Mouse (Mus musculus): ENCODE measurements around the gene Card6. TPM values are rescaled to one million over a fixed set of nuclear protein-coding genes. Genes with fewer than 3 reads are reported as not detected.
"Not testable (repeated sequence)": the region's sequence is repeated elsewhere in the genome, so short reads cannot be mapped to it uniquely, and the experiment has no call there.

Gene Card6
- polyA plus RNA-seq, 1 experiment from 2014 or later, result 0.85 TPM

DNA sequence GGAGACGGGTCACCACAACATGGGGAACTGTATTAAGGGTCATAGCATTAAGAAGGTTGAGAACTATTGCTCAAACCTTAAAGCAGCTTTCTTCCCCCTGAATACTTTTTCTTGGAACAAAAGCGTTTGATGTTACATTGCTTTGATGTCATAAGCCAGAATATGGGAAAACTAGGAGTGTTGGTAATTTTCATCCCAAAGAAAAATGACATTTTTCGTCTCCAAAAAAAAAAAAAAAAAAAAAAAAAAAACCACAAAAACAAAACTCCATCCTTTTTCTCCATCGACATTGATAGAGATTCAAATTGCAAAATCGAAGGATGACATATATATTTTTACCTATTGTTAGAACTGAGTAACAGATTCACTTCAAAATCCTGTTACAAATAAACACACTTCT, 34.4 kb upstream of the Card6 start:
- Histone ChIP-seq H3K4me2 (peak overlapping the region; percentile 83), H3K4me3 (no peak overlapping the region), H3K27me3 (replicated peaks) (no peaks in the 10 kb centered on the region), H3K4me1 (peaks cover 71% of the 10 kb centered on the region), H3K27ac (peak overlapping the region; percentile 96), H3K9ac (peak overlapping the region; percentile 98; the same call in 1 of the 2 replicates), H3K36me3 (peaks cover 12% of the 10 kb centered on the region), H3K9me3 (replicated peaks) (no peaks in the 10 kb centered on the region)
- 57% methylated on average over 5 of the region's 5 CpGs for WGBS (ENCODE audit: insufficient replicate concordance)
- no peak for ATAC-seq

DNA sequence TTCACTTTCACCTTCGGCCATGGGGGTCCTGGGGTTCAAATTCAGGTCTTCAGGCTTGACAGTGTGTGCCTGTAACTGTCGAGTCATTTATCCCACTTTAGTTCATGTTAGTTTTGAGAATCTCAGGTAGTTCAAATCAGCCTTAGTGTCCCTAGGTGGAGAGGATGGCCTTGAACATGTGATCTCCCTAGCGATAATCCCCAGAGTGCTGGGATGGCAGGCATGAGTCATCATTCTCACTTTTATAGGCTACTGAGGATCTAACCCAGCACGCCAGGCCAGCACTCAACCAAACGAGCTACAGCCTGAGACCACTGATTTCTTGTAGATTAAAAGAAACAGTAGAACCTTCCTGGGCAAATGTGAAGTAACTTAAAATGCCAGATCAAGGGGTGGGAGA, 33.7 kb upstream of the Card6 start:
- 0 out of 2 replicates have a peak overlapping the region, but pooled peaks have one; percentile 3 for H3K9ac ChIP-seq
- H3K4me2 ChIP-seq, result peak overlapping the region; percentile 14; the same call in 1 of the 2 replicates
- 33% methylated on average over 5 of the region's 5 CpGs for WGBS (ENCODE audit: insufficient replicate concordance)
- H3K4me3 ChIP-seq, result no peak overlapping the region
- no peaks in the 10 kb centered on the region for H3K9me3 ChIP-seq (replicated peaks)
- H3K27me3 ChIP-seq (replicated peaks), result no peaks in the 10 kb centered on the region
- H3K27ac ChIP-seq, result peak overlapping the region; percentile 85
- H3K36me3 ChIP-seq, result peaks cover 11% of the 10 kb centered on the region; the same call in 1 of the 2 replicates
- peaks cover 75% of the 10 kb centered on the region for H3K4me1 ChIP-seq
- no peak for ATAC-seq

DNA sequence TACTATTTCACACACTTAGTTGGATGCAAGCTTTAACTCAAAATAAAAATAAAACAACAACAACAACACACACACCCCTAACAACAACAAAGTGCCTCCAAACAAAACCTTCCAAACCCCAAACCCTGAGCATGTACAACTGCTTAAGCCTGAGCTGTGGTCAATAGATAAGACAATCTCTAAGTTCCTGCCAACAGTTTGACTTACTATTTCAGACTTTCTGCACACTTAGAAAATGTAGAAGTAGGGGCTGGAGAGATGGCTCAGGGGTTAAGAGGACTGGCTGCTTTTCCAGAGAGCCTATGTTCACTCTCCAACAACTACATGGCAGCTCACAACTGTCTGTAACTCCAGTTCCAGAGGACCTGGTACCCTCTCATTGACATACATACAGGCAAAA, 32.0 kb upstream of the Card6 start:
- peak; percentile 78 for ATAC-seq
- Histone ChIP-seq H3K9me3 (replicated peaks) (no peaks in the 10 kb centered on the region), H3K27ac (peak overlapping the region; percentile 97), H3K4me2 (peak overlapping the region; percentile 58), H3K36me3 (no peaks in the 10 kb centered on the region), H3K9ac (peak overlapping the region; percentile 28; the same call in 1 of the 2 replicates), H3K4me3 (peak overlapping the region; percentile 18; the same call in 1 of the 2 replicates), H3K4me1 (peaks cover 64% of the 10 kb centered on the region), H3K27me3 (replicated peaks) (no peaks in the 10 kb centered on the region)

DNA sequence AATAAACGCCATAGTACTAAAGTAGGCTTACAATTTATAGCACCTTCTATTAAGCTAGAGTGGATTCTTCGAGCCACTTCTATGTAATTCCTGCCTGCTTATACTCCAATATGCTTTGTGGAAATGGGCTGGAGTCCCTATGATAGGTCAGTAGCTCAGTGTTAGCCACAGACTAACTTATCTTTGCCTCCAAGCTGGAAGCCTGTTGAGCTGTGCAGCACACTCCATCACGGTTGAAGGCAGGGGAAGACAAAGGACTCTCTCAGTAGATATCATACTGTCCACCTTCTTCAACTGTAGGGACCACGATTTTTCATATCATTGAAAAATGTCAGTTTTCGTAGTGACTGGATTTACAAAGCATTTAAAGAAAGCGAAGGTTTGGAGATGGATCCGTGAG, 31.5 kb upstream of the Card6 start:
- H3K4me1 ChIP-seq, result peaks cover 64% of the 10 kb centered on the region
- no peaks in the 10 kb centered on the region for H3K9me3 ChIP-seq (replicated peaks)
- 22% methylated on average over 7 of the region's 7 CpGs for WGBS (ENCODE audit: insufficient replicate concordance)
- peak overlapping the region; percentile 97 for H3K27ac ChIP-seq
- peak overlapping the region; percentile 60 for H3K9ac ChIP-seq
- H3K27me3 ChIP-seq (replicated peaks), result no peaks in the 10 kb centered on the region
- ATAC-seq, result peak; percentile 88
- H3K4me3 ChIP-seq, result peak overlapping the region; percentile 18; the same call in 1 of the 2 replicates
- H3K36me3 ChIP-seq, result no peaks in the 10 kb centered on the region
- peak overlapping the region; percentile 58 for H3K4me2 ChIP-seq

DNA sequence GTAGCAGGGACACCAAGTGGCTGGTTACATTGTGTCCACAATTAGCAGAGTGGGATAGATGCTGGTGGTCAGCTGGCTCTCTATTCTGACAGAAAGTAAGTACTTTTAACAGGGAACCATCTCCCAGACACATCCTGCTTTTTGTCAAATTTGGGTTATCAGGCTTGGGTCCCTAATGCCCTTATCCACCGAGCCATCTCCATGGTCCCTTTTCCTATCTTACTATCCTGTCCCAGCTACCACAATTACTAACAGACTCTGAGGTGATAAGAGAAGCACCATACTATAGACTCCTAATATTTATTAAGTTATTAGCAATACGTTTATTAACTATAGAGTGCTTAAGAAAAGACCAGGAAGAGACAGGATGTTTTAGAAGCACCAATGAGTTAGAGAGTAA, 31.0 kb upstream of the Card6 start:
- H3K27me3 ChIP-seq (replicated peaks), result no peaks in the 10 kb centered on the region
- no peak overlapping the region for H3K4me3 ChIP-seq
- WGBS (ENCODE audit: insufficient replicate concordance), result 13% methylated on average over 2 of the region's 2 CpGs
- H3K4me1 ChIP-seq, result peaks cover 68% of the 10 kb centered on the region
- peak overlapping the region; percentile 97 for H3K27ac ChIP-seq
- peak overlapping the region; percentile 60 for H3K9ac ChIP-seq
- peak; percentile 13 for ATAC-seq
- no peaks in the 10 kb centered on the region for H3K36me3 ChIP-seq
- no peaks in the 10 kb centered on the region for H3K9me3 ChIP-seq (replicated peaks)
- peak overlapping the region; percentile 58 for H3K4me2 ChIP-seq

DNA sequence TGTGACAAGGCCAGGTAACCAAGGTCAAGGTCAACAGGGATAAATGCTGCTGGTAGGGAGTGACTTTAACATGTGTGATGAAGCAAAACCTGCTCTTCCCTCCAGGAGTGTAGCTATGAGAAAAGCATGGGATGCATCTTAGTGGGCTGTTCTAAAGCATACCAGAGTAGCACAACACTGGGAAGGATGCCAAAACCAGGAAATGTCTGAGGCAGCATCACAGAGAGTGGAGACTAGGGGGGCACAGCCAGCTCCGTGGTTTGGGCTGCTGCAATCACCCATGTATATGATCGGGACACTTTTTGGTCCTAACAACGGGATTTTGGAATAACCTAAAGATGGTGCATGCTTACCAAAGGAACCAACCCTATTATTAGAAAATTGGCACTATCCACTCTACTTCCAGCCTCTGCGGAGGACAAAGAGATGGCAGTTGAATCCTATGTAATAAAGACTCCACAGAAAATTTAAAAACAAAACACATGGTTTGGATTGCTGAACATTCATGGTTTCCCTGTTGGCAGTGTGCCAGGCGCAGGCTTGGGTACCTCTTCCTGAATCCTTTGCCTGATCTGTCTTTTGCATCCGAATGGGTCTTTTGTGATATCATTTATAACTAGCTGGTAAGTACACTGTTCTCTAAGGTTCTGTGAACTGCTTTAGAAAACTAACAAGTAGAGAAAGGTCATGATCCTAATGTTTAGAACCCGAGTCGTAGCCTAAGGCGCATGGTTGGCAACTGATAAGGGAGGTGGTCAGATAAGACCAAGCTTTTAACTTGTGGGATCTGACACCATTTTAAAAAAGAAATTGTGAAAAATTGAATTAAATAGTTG, 29.9 kb upstream of the Card6 start:
- Histone ChIP-seq H3K4me2 (peak overlapping the region; percentile 54), H3K36me3 (no peaks in the 10 kb centered on the region), H3K4me1 (peaks cover 78% of the 10 kb centered on the region), H3K27me3 (replicated peaks) (no peaks in the 10 kb centered on the region), H3K9me3 (replicated peaks) (no peaks in the 10 kb centered on the region), H3K9ac (0 out of 2 replicates have a peak overlapping the region, but pooled peaks have one; percentile 35), H3K4me3 (no peak overlapping the region), H3K27ac (peak overlapping the region; percentile 89)
- WGBS (ENCODE audit: insufficient replicate concordance), result 37% methylated on average over 9 of the region's 9 CpGs
- peak; percentile 29; the same call in 1 of the 2 replicates for ATAC-seq

DNA sequence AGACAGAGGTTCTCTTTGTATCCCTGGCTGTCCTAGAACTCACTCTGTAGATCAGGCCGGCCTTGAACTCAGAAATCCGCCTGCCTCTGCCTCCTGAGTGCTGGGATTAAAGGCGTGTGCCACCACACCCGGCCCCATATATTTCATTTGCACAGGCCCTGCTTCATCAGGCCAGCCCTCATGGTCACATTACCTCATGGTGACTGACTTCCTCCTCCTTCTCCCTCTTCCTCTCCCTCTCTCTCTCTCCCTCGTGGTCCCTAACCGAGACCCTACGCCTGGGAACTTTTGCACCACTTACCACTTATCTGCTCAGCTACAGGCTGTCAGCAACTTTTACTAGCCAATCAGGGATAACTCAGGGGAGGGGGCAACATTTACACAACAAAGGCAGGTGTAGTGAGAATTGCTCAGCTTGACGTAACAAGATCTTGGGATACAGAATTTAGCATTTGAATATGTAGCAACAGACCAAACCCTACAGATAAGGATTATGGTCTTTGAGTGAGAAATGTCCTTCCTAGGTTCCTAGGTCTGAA, 26.7 kb upstream of the Card6 start:
- no peaks in the 10 kb centered on the region for H3K36me3 ChIP-seq
- no peaks in the 10 kb centered on the region for H3K9me3 ChIP-seq (replicated peaks)
- peaks cover 77% of the 10 kb centered on the region for H3K4me1 ChIP-seq
- H3K4me3 ChIP-seq, result no peak overlapping the region
- no peak overlapping the region for H3K9ac ChIP-seq
- no peak for ATAC-seq
- no peaks in the 10 kb centered on the region for H3K27me3 ChIP-seq (replicated peaks)
- WGBS (ENCODE audit: insufficient replicate concordance), result 66% methylated on average over 8 of the region's 8 CpGs
- H3K4me2 ChIP-seq, result no peak overlapping the region
- H3K27ac ChIP-seq, result peak overlapping the region; percentile 34; the same call in 1 of the 2 replicates

DNA sequence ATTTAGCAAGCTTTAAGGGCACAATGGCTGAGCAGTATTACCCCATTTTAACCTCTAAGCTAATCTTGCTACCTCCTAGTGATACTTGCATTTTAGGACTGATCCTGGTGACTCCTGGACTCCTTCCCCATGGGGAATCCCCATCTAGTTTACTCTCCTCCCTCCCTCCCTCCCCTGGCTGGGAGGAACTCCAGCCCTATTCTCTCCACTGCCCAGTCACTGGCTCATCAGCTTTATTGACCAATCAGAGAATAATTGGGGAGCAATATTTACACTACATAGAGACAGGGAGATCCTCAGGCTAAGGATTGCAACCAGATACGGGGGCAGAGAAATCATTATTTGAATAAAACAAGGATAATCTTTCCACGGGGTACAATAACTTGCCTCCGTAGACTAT, 25.8 kb upstream of the Card6 start:
- ATAC-seq, result no peak
- H3K4me1 ChIP-seq, result peaks cover 74% of the 10 kb centered on the region
- no peaks in the 10 kb centered on the region for H3K27me3 ChIP-seq (replicated peaks)
- WGBS (ENCODE audit: insufficient replicate concordance), result 75% methylated on average over 3 of the region's 3 CpGs
- H3K27ac ChIP-seq, result peak overlapping the region; percentile 30; the same call in 1 of the 2 replicates
- no peak overlapping the region for H3K4me2 ChIP-seq
- H3K4me3 ChIP-seq, result no peak overlapping the region
- H3K9me3 ChIP-seq (replicated peaks), result no peaks in the 10 kb centered on the region
- H3K36me3 ChIP-seq, result no peaks in the 10 kb centered on the region
- H3K9ac ChIP-seq, result no peak overlapping the region

DNA sequence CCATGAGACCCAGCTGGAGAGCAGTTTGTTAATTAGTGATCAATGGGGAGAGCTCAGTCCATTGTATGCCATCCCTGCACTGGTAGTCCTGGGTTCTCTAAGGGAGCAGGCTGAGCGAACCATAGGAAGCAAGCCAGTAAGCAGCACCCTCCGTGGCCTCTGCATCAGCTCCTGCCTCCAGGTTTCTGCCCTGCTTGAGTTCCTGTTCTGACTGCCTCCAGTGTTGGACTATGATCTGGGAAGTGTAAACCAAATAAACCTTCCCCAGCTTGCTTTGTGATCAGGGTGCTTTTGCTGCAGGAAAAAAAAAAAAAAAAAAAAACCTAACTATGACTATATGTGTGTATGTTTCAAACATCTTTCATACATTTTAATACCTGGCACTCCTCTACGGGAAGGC, 25.0 kb upstream of the Card6 start:
- peaks cover 76% of the 10 kb centered on the region for H3K4me1 ChIP-seq
- H3K27ac ChIP-seq, result peak overlapping the region; percentile 48; the same call in 1 of the 2 replicates
- H3K9me3 ChIP-seq (replicated peaks), result no peaks in the 10 kb centered on the region
- 75% methylated on average over 3 of the region's 3 CpGs for WGBS (ENCODE audit: insufficient replicate concordance)
- no peak overlapping the region for H3K9ac ChIP-seq
- H3K4me2 ChIP-seq, result no peak overlapping the region
- ATAC-seq, result no peak
- H3K36me3 ChIP-seq, result no peaks in the 10 kb centered on the region
- H3K4me3 ChIP-seq, result no peak overlapping the region
- no peaks in the 10 kb centered on the region for H3K27me3 ChIP-seq (replicated peaks)

DNA sequence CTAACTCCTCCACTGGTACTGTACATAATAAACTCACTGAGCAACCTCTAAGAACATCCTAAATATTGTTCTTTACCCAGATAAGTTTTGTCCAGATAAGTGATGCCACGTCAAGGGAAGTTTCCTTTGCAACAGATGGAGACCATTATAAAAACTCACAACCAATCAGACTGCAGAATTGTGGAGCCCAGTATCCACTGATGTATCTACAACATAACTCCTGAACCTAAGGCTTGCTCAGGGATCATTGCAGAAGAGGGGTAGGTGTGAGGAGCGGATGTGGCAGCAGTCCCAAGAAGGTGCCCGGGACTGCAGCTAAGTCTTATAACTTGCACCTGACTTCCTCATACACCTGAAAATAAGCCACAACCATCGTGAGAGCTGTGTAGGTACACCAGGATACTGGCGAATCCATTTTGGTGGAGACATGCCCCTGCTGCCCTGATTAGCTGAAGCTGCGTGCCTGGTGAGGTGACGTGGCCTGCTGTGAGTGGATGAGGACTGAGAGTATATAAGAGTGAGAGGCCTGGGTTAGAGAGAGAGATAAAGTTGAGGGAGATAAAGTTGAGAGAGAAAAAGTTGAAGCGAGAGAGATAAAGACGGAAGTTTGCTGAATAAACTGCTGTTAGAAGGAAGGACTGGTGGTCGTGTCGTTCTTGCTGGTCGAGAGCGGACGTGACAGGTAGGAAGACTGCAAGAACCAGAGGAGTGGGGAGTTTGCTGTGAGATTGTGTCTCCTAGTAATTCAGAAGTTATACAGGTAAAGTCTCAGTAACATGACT, 22.7 kb upstream of the Card6 start:
- H3K36me3 ChIP-seq; H3K27me3 ChIP-seq (replicated peaks); H3K9me3 ChIP-seq (replicated peaks): not testable (repeated sequence)
- peak overlapping the region; percentile 54 for H3K4me2 ChIP-seq
- peaks cover 82% of the 10 kb centered on the region for H3K4me1 ChIP-seq
- peak; percentile 63 for ATAC-seq
- peak overlapping the region; percentile 24 for H3K4me3 ChIP-seq
- peak overlapping the region; percentile 44; the same call in 1 of the 2 replicates for H3K9ac ChIP-seq
- WGBS (ENCODE audit: insufficient replicate concordance), result 33% methylated on average over 14 of the region's 14 CpGs
- peak overlapping the region; percentile 77 for H3K27ac ChIP-seq

DNA sequence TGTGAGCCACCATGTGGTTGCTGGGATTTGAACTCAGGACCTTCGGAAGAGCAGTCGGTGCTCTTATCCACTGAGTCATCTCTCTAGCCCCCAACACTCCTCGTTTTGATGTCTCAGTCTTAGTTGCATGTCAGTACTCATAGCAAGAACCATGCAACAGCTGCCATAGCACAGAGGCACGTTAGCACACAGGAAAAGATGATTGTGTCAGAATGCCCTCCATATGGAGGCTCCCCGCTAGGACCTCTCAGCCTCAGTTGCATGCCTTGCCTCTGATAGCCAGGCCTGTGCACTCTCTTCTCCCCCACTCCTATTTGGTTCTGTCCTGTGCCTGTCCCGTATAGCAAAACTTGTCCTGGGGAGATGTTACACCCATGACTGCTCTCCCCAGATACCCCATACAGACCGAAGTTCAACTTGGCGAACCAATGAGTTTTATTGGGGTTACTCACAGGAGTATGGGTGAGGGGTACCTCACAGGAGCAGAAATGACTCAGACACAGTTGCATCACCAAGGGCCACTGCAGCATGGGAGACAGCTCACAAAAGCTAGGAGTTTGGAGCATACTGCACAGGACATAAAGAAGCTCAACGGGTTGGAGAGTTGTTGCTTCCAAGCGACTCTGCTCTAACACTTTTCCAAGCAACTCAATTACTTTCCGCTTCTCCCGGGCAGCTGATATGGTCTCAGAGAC, 20.9 kb upstream of the Card6 start:
- 0 out of 2 replicates have a peak overlapping the region, but pooled peaks have one; percentile 67 for H3K27ac ChIP-seq
- ATAC-seq, result no peak

More for the DNA sequence above, 20.9 kb upstream of the Card6 start:
- peaks cover 15% of the 10 kb centered on the region for H3K36me3 ChIP-seq
- H3K4me1 ChIP-seq, result peaks cover 68% of the 10 kb centered on the region
- H3K9ac ChIP-seq, result no peak overlapping the region
- no peak overlapping the region for H3K4me3 ChIP-seq
- H3K9me3 ChIP-seq (replicated peaks), result no peaks in the 10 kb centered on the region
- WGBS (ENCODE audit: insufficient replicate concordance), result 76% methylated on average over 12 of the region's 12 CpGs
- no peak overlapping the region for H3K4me2 ChIP-seq
- H3K27me3 ChIP-seq (replicated peaks), result no peaks in the 10 kb centered on the region
